Mouse (Mus musculus): ENCODE results near the gene Adgrb3.
"Not testable (repeated sequence)": the region's sequence is repeated elsewhere in the genome, so short reads cannot be mapped to it uniquely, and the experiment has no call there.

The Adgrb3 gene

GRCm38 (mm10) chr1:25088010-25088719 is 741.3 kb downstream of the Adgrb3 start:
- no peak for DNase-seq

- DNase-seq, result peak in 1 of 2 experiments; percentile 22
These were observed 743.7 kb downstream of the Adgrb3 start for GRCm38 (mm10) chr1:25085616-25086372.

- no peak for DNase-seq
These were observed 747.1 kb downstream of the Adgrb3 start for GRCm38 (mm10) chr1:25082377-25082776.

- no peak for DNase-seq
These were observed 748.1 kb downstream of the Adgrb3 start for GRCm38 (mm10) chr1:25081265-25081849.

GRCm38 (mm10) chr1:25079395-25079794 is 750.1 kb downstream of the Adgrb3 start:
- DNase-seq, result no peak

GRCm38 (mm10) chr1:25075952-25076351 is 753.6 kb downstream of the Adgrb3 start:
- no peak for DNase-seq

- peak in 1 of 2 experiments; percentile 38 for DNase-seq
These were observed 765.5 kb downstream of the Adgrb3 start for GRCm38 (mm10) chr1:25063964-25064363.

- DNase-seq, result no peak
These were observed 768.6 kb downstream of the Adgrb3 start for GRCm38 (mm10) chr1:25060935-25061334.

- DNase-seq, result no peak
These were observed 769.3 kb downstream of the Adgrb3 start for GRCm38 (mm10) chr1:25060191-25060590.

- peak; percentile 41 to 55 for DNase-seq
These were observed 771.9 kb downstream of the Adgrb3 start for GRCm38 (mm10) chr1:25057656-25058055.

- DNase-seq, result no peak
These were observed 772.3 kb downstream of the Adgrb3 start for GRCm38 (mm10) chr1:25057212-25057611.

- no peak for DNase-seq
These were observed 787.4 kb downstream of the Adgrb3 start for GRCm38 (mm10) chr1:25042091-25042490.

GRCm38 (mm10) chr1:25034161-25034560 is 795.3 kb downstream of the Adgrb3 start:
- DNase-seq, result no peak

GRCm38 (mm10) chr1:25033155-25034095 is 796.1 kb downstream of the Adgrb3 start:
- no peak for DNase-seq

GRCm38 (mm10) chr1:25023156-25023555 is 806.4 kb downstream of the Adgrb3 start:
- DNase-seq, result no peak

GRCm38 (mm10) chr1:25017851-25018250 is 811.7 kb downstream of the Adgrb3 start:
- not testable (repeated sequence) for DNase-seq

All from lung, postnatal 4 days (tissue).